Mouse (Mus musculus) left cerebral cortex, adult 8-10 months (tissue): ENCODE measurements around the gene Cfap70. TPM values are rescaled to one million over a fixed set of nuclear protein-coding genes. Genes with fewer than 3 reads are reported as not detected.
A peak's percentile ranks its signal among the peaks of the same experiment; 100 is the strongest.

ENCODE experiments used
- DNase-seq, 2 experiments: peaks; one replicate each; pipeline ENCODE4 v3.0.0; 2022; ENCODE audit warnings: low spot score in 2 of 2
- total RNA-seq, 4 experiments: library from RNA; stranded (reverse); gene quantifications; 2 replicates each; pipeline ENCODE4 v1.2.4; 2022

Cfap70 gene
- total RNA-seq, result 1 to 10 TPM; 3.1 to 4.1 (median 3.5) TPM

- DNase-seq, result peak; percentile 25 to 43
Observed at GRCm38 (mm10) chr14:20451765-20452331, at the start of gene Cfap70. Gene Cfap70, minus strand, starts transcription at chr14:20452226.

DNA sequence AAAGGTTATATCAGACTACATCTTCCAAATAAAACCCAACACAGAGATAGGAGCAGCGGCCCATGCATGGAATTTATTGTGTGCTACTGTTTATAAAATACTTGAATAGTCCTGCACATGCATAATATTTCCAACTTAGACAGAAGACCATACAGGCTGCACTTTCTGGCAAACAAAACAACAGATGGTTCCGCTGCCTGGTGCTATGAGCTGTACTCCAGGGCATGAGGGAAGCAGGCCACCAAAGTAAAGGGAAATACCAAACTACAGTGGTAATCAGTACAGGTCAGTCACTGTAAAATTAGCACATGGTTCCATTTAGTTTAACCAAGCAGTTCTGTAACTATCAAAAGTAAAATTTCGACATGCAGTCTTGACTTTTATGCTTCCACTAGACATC lies 48.0 kb upstream of the Cfap70 start:
- DNase-seq, result no peak

- no peak for DNase-seq
Observed at GRCm38 (mm10) chr14:20496603-20497002, 44.6 kb upstream of the Cfap70 start, which contains the start of gene Mss51. Gene Mss51, minus strand, starts transcription at chr14:20496901.

- DNase-seq, result no peak
Observed at GRCm38 (mm10) chr14:20486031-20486430, 34.0 kb upstream of the Cfap70 start.

- DNase-seq, result no peak
Observed at GRCm38 (mm10) chr14:20482051-20482751, 30.2 kb upstream of the Cfap70 start.

- DNase-seq, result no peak
Observed at GRCm38 (mm10) chr14:20481211-20481610, 29.2 kb upstream of the Cfap70 start.

- DNase-seq, result no peak
Observed at GRCm38 (mm10) chr14:20480195-20480579, 28.2 kb upstream of the Cfap70 start.

DNA sequence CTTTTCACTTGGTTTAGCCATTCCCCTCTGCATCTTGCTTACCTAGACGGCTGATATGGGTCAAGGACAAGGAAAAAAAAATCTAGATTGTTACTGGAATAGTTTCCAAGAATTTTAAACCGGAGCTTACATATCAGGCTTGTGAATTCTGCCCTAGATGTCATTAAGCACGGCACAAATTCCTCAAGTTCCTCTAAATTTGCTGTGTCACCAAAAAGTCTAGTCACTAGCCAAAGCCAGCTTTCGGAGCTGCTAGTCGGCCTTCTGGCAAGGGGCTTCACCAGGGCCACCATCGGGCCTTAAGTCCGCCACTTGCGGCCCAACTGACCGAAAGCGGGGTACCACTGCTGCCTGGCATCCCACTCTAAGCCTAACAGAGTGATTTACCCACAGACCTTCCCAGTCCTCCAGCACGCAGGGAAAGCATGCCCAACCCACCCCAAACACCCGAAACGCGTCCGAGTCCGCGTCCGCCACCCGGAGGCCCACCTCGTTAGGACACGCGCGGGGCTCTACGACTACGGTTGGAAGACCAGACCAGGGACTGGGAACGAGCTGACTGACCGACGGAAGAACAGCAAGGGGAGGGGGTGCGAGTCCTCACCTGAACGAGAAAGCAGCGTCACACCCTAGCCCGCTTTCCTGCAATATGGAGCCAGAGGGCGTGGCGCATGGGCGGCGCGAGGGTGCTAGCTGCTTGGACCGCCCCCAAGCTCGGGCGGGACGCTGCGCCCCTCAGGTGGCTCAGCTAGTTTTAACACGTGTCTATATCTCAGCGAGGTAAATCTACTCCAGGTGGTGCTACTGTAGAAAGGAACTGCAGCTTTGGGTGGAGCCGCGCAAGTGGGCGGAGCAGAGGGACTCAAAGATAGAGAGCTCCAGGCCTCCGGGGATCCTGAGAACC lies 27.5 kb upstream of the Cfap70 start, which contains the start of gene Anxa7:
TSS of gene Anxa7 (minus strand) at position 843 of the 904 bp plus-strand sequence.
- peak; percentile 66 to 73 for DNase-seq

DNA sequence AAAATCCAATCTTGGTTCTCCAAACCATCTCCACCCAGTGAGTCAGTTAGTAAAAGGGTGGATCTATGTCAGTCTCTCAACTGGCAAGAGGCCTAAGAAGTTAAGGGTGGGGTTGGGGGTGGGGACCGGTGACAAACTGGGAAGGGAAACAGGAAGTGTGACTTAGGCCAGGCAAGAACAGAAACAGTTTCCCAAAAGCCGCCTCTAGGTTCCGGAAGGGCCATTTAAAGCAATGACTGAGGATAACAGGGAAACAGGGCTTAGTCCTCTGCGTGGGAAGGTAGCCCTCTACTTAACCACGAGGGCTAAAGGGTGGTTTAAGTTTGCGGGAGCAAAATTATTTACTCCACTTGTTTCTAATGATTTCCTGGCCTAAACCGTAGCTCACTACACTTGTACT lies 26.8 kb upstream of the Cfap70 start:
- DNase-seq, result no peak

GRCm38 (mm10) chr14:20478385-20478784 lies 26.4 kb upstream of the Cfap70 start:
- DNase-seq, result no peak

- DNase-seq, result no peak
Observed at GRCm38 (mm10) chr14:20477261-20478025, 25.4 kb upstream of the Cfap70 start.

DNA sequence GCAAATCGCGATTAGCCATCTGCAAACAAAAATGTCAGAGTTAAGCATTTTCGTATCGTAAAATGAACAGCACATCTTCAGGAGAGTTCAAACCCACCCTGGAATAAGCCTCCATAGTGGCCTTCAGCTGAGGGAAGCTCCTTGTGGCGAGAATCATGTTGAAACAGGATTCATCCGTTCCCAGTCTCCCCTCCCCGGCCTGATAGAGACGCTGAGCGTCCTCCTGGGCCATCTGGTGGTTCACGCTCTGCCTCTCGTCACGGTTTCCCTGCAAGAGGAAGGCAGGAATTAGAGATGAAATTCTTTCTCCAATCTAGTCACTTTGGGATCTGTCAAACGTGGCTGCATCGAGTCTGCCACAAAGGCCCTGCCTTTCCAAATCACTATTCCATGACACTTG lies 8.2 kb upstream of the Cfap70 start:
- DNase-seq, result no peak

- no peak for DNase-seq
Observed at GRCm38 (mm10) chr14:20458378-20458777, 6.4 kb upstream of the Cfap70 start.

GRCm38 (mm10) chr14:20452929-20453328 lies 903 bp upstream of the Cfap70 start:
- no peak for DNase-seq

- no peak for DNase-seq
Observed at GRCm38 (mm10) chr14:20451302-20451701, 724 bp downstream of the Cfap70 start.

DNA sequence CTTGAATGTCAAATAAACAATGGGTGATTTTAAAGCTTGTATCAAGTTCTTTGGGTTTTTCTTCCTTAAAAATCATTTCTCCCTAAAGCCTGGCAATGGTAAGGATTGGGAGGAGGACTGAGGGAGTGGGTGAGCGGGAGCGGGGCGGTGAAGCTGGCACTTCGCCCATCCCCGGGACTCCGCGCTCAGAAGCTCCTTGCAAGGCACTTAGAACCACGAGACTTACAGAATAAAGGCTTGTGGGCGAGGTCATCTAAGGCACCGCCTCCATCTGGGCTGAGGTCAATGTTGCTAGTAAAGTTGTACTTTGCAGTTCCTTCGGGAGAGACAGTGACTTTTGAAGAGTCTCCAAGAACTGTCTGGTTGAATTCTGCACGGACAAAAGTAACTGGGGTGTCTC lies 4.8 kb downstream of the Cfap70 start:
- DNase-seq, result no peak

DNA sequence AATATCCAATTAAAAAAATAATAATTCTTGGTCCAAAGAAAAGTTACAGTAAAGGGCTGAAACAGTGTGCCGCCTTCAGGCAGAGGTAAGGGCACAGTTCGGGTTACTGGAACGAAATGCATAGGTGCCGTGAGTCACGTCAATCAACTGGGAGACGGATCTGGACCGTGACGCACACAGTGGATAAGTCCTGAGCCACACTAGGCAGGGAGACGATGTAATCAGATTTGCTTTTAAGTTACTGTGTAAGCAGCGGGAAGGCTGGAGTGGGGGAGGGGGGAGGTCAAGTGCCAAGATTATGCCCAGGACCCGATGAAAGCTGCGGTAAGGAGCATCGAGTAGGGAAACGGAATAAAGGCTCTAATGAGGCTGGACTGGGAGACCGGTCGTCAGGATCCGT lies 9.8 kb downstream of the Cfap70 start:
- no peak for DNase-seq

- DNase-seq, result no peak
Observed at GRCm38 (mm10) chr14:20436976-20437375, 15.1 kb downstream of the Cfap70 start.

GRCm38 (mm10) chr14:20432420-20432819 lies 19.6 kb downstream of the Cfap70 start:
- no peak for DNase-seq

DNA sequence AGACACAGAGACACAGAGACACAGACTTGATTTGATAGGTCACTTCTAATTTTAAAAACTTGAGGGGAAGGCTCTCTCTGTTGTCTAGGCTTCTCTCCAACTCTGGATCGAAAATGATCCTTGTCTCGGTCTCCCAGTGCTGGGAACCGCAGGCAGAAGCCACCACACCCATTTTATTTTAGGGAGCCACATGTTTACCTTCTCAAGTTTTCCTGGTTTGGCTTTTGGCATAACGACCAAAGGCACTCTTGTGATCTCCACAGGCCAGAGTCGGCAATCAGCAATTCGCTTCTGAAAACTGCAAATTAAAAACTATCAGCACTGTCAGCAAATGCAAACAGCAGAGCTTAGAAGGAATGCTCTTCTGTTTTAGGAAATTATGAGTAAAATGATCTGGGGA lies 20.3 kb downstream of the Cfap70 start:
- DNase-seq, result no peak

- DNase-seq, result no peak
Observed at GRCm38 (mm10) chr14:20429833-20430232, 22.2 kb downstream of the Cfap70 start.
